Mouse (Mus musculus) kidney, postnatal 0 days (tissue): Measurements from ENCODE around the gene Folr1. TPM values are rescaled to one million over a fixed set of nuclear protein-coding genes. Genes with fewer than 3 reads are reported as not detected.

Experiments
- ATAC-seq: fragments of 200-750 bp; cut with Nextera tagmentation; replicated peaks from 2 replicates; pipeline ENCODE4 v1.8.0; 2017; ENCODE audit warnings: low read depth, moderate number of reproducible peaks, moderate TSS enrichment, moderate library complexity; ENCODE audit not compliant: low FRiP score
- DNase-seq: peaks from one replicate; pipeline ENCODE4 v3.0.0-alpha.2; 2016; ENCODE audit warnings: low spot score
- H3K27ac ChIP-seq: fragments of 300-500 bp; sonication (generic); 2 replicates; pipeline ENCODE4 v1.5.1; 2014; ENCODE audit warnings: mild to moderate bottlenecking
- H3K27me3 ChIP-seq: fragments of 300-500 bp; sonication (generic); 2 replicates; pipeline ENCODE4 v1.6.1; 2014; ENCODE audit warnings: low read length, mixed read lengths; ENCODE audit not compliant: insufficient read depth
- H3K36me3 ChIP-seq: fragments of 300-500 bp; sonication (generic); 2 replicates; pipeline ENCODE4 v1.6.1; 2014; ENCODE audit warnings: low read length, mixed read lengths; ENCODE audit not compliant: insufficient read depth
- H3K4me1 ChIP-seq: fragments of 300-500 bp; sonication (generic); replicated peaks from 2 replicates; pipeline ENCODE4 v1.6.1; 2014; ENCODE audit warnings: antibody characterized with exemption, low read length, mixed read lengths; ENCODE audit not compliant: insufficient read depth
- H3K4me2 ChIP-seq: fragments of 300-500 bp; sonication (generic); 2 replicates; pipeline ENCODE4 v1.6.1; 2014; ENCODE audit warnings: mild to moderate bottlenecking, low read length, moderate library complexity, mixed read lengths
- H3K4me3 ChIP-seq: fragments of 300-500 bp; sonication (generic); replicated peaks from 2 replicates; pipeline ENCODE4 v1.5.1; 2014; ENCODE audit warnings: low read depth, low read length
- H3K9ac ChIP-seq: fragments of 300-500 bp; sonication (generic); 2 replicates; pipeline ENCODE4 v1.6.1; 2014; ENCODE audit warnings: low read depth, low read length
- H3K9me3 ChIP-seq: fragments of 300-500 bp; sonication (generic); replicated peaks from 2 replicates; pipeline ENCODE4 v1.6.1; 2016; ENCODE audit warnings: low read length, inconsistent platforms, mixed read lengths
- CTCF ChIP-seq: IDR thresholded peaks from 2 replicates; pipeline ENCODE4 v1.5.1; 2016; ENCODE audit warnings: antibody characterized with exemption, low read depth, mild to moderate bottlenecking, moderate library complexity
- WGBS: fragments of 180-500 bp; shearing (Covaris S2); extraction: QIAGEN DNeasy Blood & Tissue Kit; methylation state at CpG from one replicate; pipeline ENCODE4 v1.1.7; 2014; 5-methylcytosine and 5-hydroxymethylcytosine counted together
- polyA plus RNA-seq: library from polyadenylated mRNA; unstranded; fragments of >200 nt; fragmentation: Nextera tagmentation; extraction: Ambion mirVana; gene quantifications from 2 replicates; pipeline ENCODE4 v1.2.1, GENCODE M21; 2015

Gene Folr1
- polyA plus RNA-seq, 1 experiment from 2014 or later, result 164 TPM

GRCm38 (mm10) chr7:101906287-101906681, 35.7 kb upstream of the Folr1 start, which contains the start of gene Tomt:
Gene Tomt, minus strand, starts transcription at chr7:101906359.
- WGBS, result 4% methylated on average over 11 of the region's 11 CpGs
- peak; percentile 41 for DNase-seq
- peak within 1 kb of the TSS; percentile 56 for H3K4me2 ChIP-seq
- peak within 1 kb of the TSS; percentile 65 for H3K4me3 ChIP-seq
- H3K27me3 ChIP-seq, result no peaks in the 10 kb centered on the region
- peak within 1 kb of the TSS; percentile 83 for H3K9ac ChIP-seq
- peak within 1 kb of the TSS; percentile 95 for H3K27ac ChIP-seq
- ATAC-seq, result no peak
- H3K4me1 ChIP-seq, result peaks cover 4% of the 10 kb centered on the region; the same call in 1 of the 2 replicates
- H3K36me3 ChIP-seq, result peaks cover 15% of the 10 kb centered on the region; the same call in 1 of the 2 replicates
- no peak for TF ChIP-seq CTCF
- H3K9me3 ChIP-seq, result no peaks in the 10 kb centered on the region

- WGBS, result under 1% methylated on average over 61 of the region's 61 CpGs
- Histone ChIP-seq H3K9me3 (no peaks in the 10 kb centered on the region), H3K9ac (peak within 1 kb of the TSS; percentile 83), H3K27me3 (no peaks in the 10 kb centered on the region), H3K27ac (peak within 1 kb of the TSS; percentile 95), H3K4me3 (peak within 1 kb of the TSS; percentile 65), H3K4me1 (peaks cover 4% of the 10 kb centered on the region; the same call in 1 of the 2 replicates), H3K36me3 (peaks cover 12% of the 10 kb centered on the region), H3K4me2 (peak within 1 kb of the TSS; percentile 56)
- peak; percentile 98 for ATAC-seq
- peak; percentile 100 for DNase-seq
- no peak for TF ChIP-seq CTCF
Measured at GRCm38 (mm10) chr7:101905561-101906286, 35.1 kb upstream of the Folr1 start, which contains the start of gene Lamtor1. Gene Lamtor1, plus strand, starts transcription at chr7:101905904.

GRCm38 (mm10) chr7:101902846-101903245, 32.3 kb upstream of the Folr1 start:
- Histone ChIP-seq H3K4me2 (no peak overlapping the region), H3K36me3 (no peaks in the 10 kb centered on the region; the same call in 1 of the 2 replicates)
- no peak for ATAC-seq

GRCm38 (mm10) chr7:101901969-101902368, 31.4 kb upstream of the Folr1 start:
- Histone ChIP-seq H3K4me1 (peaks cover 7% of the 10 kb centered on the region), H3K36me3 (no peaks in the 10 kb centered on the region; the same call in 1 of the 2 replicates), H3K4me2 (no peak overlapping the region), H3K27ac (no peak overlapping the region), H3K9ac (no peak overlapping the region), H3K27me3 (no peaks in the 10 kb centered on the region), H3K4me3 (no peak overlapping the region), H3K9me3 (no peaks in the 10 kb centered on the region)
- DNase-seq (no peak), ATAC-seq (no peak)
- no peak for TF ChIP-seq CTCF
- 91% methylated on average over 10 of the region's 10 CpGs for WGBS

More at GRCm38 (mm10) chr7:101902846-101903245, 32.3 kb upstream of the Folr1 start:
- H3K9ac ChIP-seq, result no peak overlapping the region
- H3K4me3 ChIP-seq, result no peak overlapping the region
- DNase-seq, result no peak
- peak; percentile 27; the same call in 1 of the 2 replicates for TF ChIP-seq CTCF
- peaks cover 4% of the 10 kb centered on the region; the same call in 1 of the 2 replicates for H3K4me1 ChIP-seq
- no peaks in the 10 kb centered on the region for H3K9me3 ChIP-seq
- no peak overlapping the region for H3K27ac ChIP-seq
- no peaks in the 10 kb centered on the region for H3K27me3 ChIP-seq

GRCm38 (mm10) chr7:101900331-101901097, 29.9 kb upstream of the Folr1 start:
- Histone ChIP-seq H3K4me1 (peaks cover 4% of the 10 kb centered on the region; the same call in 1 of the 2 replicates), H3K27ac (no peak overlapping the region), H3K9me3 (no peaks in the 10 kb centered on the region), H3K4me3 (no peak overlapping the region), H3K4me2 (no peak overlapping the region), H3K9ac (no peak overlapping the region), H3K27me3 (no peaks in the 10 kb centered on the region), H3K36me3 (no peaks in the 10 kb centered on the region; the same call in 1 of the 2 replicates)
- DNase-seq (no peak), ATAC-seq (no peak)
- WGBS, result 87% methylated on average over 16 of the region's 16 CpGs
- no peak for TF ChIP-seq CTCF
